Mouse (Mus musculus): ENCODE data around the gene Shb. TPM values are rescaled to one million over a fixed set of nuclear protein-coding genes. Genes with fewer than 3 reads are reported as not detected.

Gene Shb
- total and polyA plus RNA-seq, 3 experiments = 7.7 to 15.5 (median 8.6) TPM

DNA sequence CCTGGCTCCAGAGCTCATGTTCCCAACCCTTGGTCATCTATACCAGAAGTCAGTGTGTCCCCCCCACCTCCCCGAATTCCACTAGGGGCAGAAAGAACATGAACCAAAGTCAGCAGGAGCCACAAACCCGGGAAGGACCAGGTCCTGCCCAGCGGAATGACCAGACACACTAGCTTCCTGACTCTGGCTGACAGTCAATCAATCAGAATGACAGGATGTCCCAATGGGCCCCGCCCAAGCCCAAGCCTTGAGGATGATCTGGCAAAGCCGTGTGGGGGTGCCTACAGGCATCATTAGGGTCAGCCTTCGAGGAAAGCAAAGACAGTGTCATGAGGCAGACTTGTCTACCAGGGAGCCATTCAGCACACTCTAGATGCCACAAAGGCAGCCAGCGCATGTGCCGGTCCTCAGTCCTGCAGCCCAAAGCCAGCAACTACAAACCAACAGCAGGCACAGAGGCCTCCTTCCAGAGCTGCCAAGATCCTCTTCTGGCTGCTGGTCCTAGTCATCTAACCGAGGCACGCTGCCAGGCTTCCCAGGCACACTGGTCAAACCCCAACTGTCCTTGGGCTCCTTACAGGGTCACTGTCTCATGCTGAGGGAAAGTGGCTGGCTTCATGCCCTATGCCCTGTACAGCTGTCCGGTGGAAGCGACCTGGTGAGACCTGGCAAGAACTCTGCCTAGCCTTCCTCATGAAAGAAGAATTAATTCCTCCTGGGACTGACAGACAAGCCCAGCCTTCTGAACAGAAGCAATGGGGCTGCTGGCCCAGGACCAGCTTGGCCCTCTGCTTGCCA, 65.0 kb downstream of the Shb start:
- TF ChIP-seq POLR2AphosphoS2 (IDR thresholded peaks at IDR 0.05; ENCODE audit: low read depth, low read length) = no peak
- no peak for TF ChIP-seq ZKSCAN1 (IDR thresholded peaks at IDR 0.05; ENCODE audit: borderline replicate concordance, low read depth, low read length)
- TF ChIP-seq RCOR1 (conservative IDR thresholded peaks at IDR 0.05; ENCODE audit: low read depth, low read length) = no peak
- no peak for TF ChIP-seq JUND (conservative IDR thresholded peaks at IDR 0.05; ENCODE audit: low read depth, low read length)
- TF ChIP-seq HCFC1 (IDR thresholded peaks at IDR 0.05; ENCODE audit: low read depth, low read length) = no peak
- TF ChIP-seq CHD2 (IDR thresholded peaks at IDR 0.05; ENCODE audit: low read length) = no peak
- TF ChIP-seq RAD21 (IDR thresholded peaks at IDR 0.05; ENCODE audit: low read depth, low read length) = no peak
- TF ChIP-seq EP300 (IDR thresholded peaks at IDR 0.05; ENCODE audit: low read length) = no peak
- no peak for TF ChIP-seq TCF12 (IDR thresholded peaks at IDR 0.05; ENCODE audit: low read depth, low read length)
- no peak for TF ChIP-seq IRF4 (IDR thresholded peaks at IDR 0.05; ENCODE audit: low read depth, low read length)
- TF ChIP-seq SIN3A (IDR thresholded peaks at IDR 0.05; ENCODE audit: low read length) = no peak
- TF ChIP-seq TBP (conservative IDR thresholded peaks at IDR 0.05; ENCODE audit: low read depth, low read length) = no peak
- no peak for TF ChIP-seq JUN (IDR thresholded peaks at IDR 0.05; ENCODE audit: insufficient read depth, low read depth, low read length)
- no peak for TF ChIP-seq USF2 (conservative IDR thresholded peaks at IDR 0.05; ENCODE audit: low read depth, low read length)
- TF ChIP-seq ETS1 (conservative IDR thresholded peaks at IDR 0.05; ENCODE audit: low read depth, low read length) = no peak
- no peak for TF ChIP-seq MYC (IDR thresholded peaks at IDR 0.05; ENCODE audit: low read depth, low read length)
- TF ChIP-seq NELFE (IDR thresholded peaks at IDR 0.05; ENCODE audit: low read depth, low read length) = no peak
- no peak for TF ChIP-seq KAT2A (IDR thresholded peaks at IDR 0.05; ENCODE audit: insufficient replicate concordance, low read length)
- Histone ChIP-seq H3K27me3 (replicated peaks) (no peaks in the 10 kb centered on the region), H3K4me3 (replicated peaks in 1 of 3; ENCODE audit: low read depth in 2 of 3, low read length in 2 of 3, poor library complexity in 1 of 3) (no peak overlapping the region), H3K4me1 (ENCODE audit: control insufficient read depth in 1 of 2, insufficient read depth in 2 of 2) (peaks cover 6 to 53% of the 10 kb centered on the region in 2 experiments), H3K36me3 (replicated peaks in 1 of 2; ENCODE audit: control insufficient read depth in 1 of 2, insufficient read depth in 1 of 2, low read length in 1 of 2) (peaks cover 0 to 84% of the 10 kb centered on the region in 2 experiments), H3K27ac (ENCODE audit: insufficient read depth, low read depth) (no peak overlapping the region), H3K9ac (ENCODE audit: insufficient read depth, low read depth) (no peak overlapping the region), H3K79me2 (replicated peaks; ENCODE audit: control insufficient read depth, extremely low read depth, insufficient read depth, poor library complexity, severe bottlenecking) (no peaks in the 10 kb centered on the region), H3K9me3 (replicated peaks; ENCODE audit: low read length) (peaks cover 10% of the 10 kb centered on the region), H3K4me2 (ENCODE audit: insufficient read depth, low read depth, poor library complexity, severe bottlenecking) (no peak overlapping the region)
- in situ Hi-C loops (cut with MboI; ENCODE audit: low pct_ligation_motif_present, low pct_unique_long_range_greater_than_20kb, low sequenced_read_pairs) (no loop called here), dilution Hi-C loops (cut with MboI; ENCODE audit: extremely low pct_ligation_motif_present, extremely low pct_unique_long_range_greater_than_20kb, low sequenced_read_pairs) (no loop called here)
- no peak for DNase-seq (ENCODE audit: extremely low read depth)

GRCm38 (mm10) chr4:45464941-45465340, 67.3 kb downstream of the Shb start:
- H3K27me3 ChIP-seq (replicated peaks) = no peaks in the 10 kb centered on the region
- dilution Hi-C loops (cut with MboI; ENCODE audit: extremely low pct_ligation_motif_present, extremely low pct_unique_long_range_greater_than_20kb, low sequenced_read_pairs) (no loop called here), in situ Hi-C loops (cut with MboI; ENCODE audit: low pct_ligation_motif_present, low pct_unique_long_range_greater_than_20kb, low sequenced_read_pairs) (no loop called here)
- no peak for TF ChIP-seq SMC3 (IDR thresholded peaks at IDR 0.05; ENCODE audit: low read depth, low read length)
- no peak for TF ChIP-seq GABPA (IDR thresholded peaks at IDR 0.05; ENCODE audit: insufficient replicate concordance, low read depth, low read length)
- TF ChIP-seq ZKSCAN1 (IDR thresholded peaks at IDR 0.05; ENCODE audit: borderline replicate concordance, low read depth, low read length) = no peak
- TF ChIP-seq JUN (IDR thresholded peaks at IDR 0.05; ENCODE audit: insufficient read depth, low read depth, low read length) = no peak
- TF ChIP-seq MYC (IDR thresholded peaks at IDR 0.05; ENCODE audit: low read depth, low read length) = no peak
- no peak for TF ChIP-seq CHD1 (IDR thresholded peaks at IDR 0.05; ENCODE audit: low read depth, low read length)
- TF ChIP-seq RCOR1 (conservative IDR thresholded peaks at IDR 0.05; ENCODE audit: low read depth, low read length) = no peak
- no peak for TF ChIP-seq ZC3H11A (IDR thresholded peaks at IDR 0.05; ENCODE audit: low read depth, low read length)
- TF ChIP-seq MAFK (IDR thresholded peaks at IDR 0.05; ENCODE audit: insufficient replicate concordance, low read length) = no peak
- TF ChIP-seq TBP (conservative IDR thresholded peaks at IDR 0.05; ENCODE audit: low read depth, low read length) = no peak
- no peak for TF ChIP-seq POLR2AphosphoS2 (IDR thresholded peaks at IDR 0.05; ENCODE audit: low read depth, low read length)
- H3K79me2 ChIP-seq (replicated peaks; ENCODE audit: control insufficient read depth, extremely low read depth, insufficient read depth, poor library complexity, severe bottlenecking) = no peaks in the 10 kb centered on the region
- H3K4me3 ChIP-seq (replicated peaks in 1 of 3; ENCODE audit: low read depth in 2 of 3, low read length in 2 of 3, poor library complexity in 1 of 3) = no peak overlapping the region
- DNase-seq (ENCODE audit: extremely low read depth) = no peak
- H3K9ac ChIP-seq (ENCODE audit: insufficient read depth, low read depth) = no peak overlapping the region
- H3K9me3 ChIP-seq (replicated peaks; ENCODE audit: low read length) = no peaks in the 10 kb centered on the region
- no peak overlapping the region for H3K4me2 ChIP-seq (ENCODE audit: insufficient read depth, low read depth, poor library complexity, severe bottlenecking)
- H3K27ac ChIP-seq (ENCODE audit: insufficient read depth, low read depth) = no peak overlapping the region
- peaks cover 0 to 55% of the 10 kb centered on the region in 2 experiments; a peak in 2 of 4 replicates for H3K4me1 ChIP-seq (ENCODE audit: control insufficient read depth in 1 of 2, insufficient read depth in 2 of 2)
- peaks cover 0 to 74% of the 10 kb centered on the region in 2 experiments for H3K36me3 ChIP-seq (replicated peaks in 1 of 2; ENCODE audit: control insufficient read depth in 1 of 2, insufficient read depth in 1 of 2, low read length in 1 of 2)

Data from CH12.LX (cell line).